Mouse (Mus musculus) erythroblast, embryonic 14.5 days (primary cell): ENCODE measurements at regions not wholly inside any gene's neighbourhood (a gene's known extent, or its start where the extent isn't known, plus 50 kb on each side); places are given as distances from the start of the nearest gene placed in this dataset.

Source experiments
- H3K27me3 ChIP-seq: 2 replicates; pipeline ENCODE4 v1.6.1; 2012; ENCODE audit warnings: inconsistent platforms; ENCODE audit not compliant: control insufficient read depth
- H3K36me3 ChIP-seq: 2 replicates; pipeline ENCODE4 v1.6.1; 2012; ENCODE audit warnings: mild to moderate bottlenecking, inconsistent platforms; ENCODE audit not compliant: control insufficient read depth
- H3K4me1 ChIP-seq: 2 replicates; pipeline ENCODE4 v1.6.1; 2012; ENCODE audit warnings: inconsistent platforms; ENCODE audit not compliant: control insufficient read depth
- H3K4me3 ChIP-seq: replicated peaks from 2 replicates; pipeline ENCODE3; 2012; ENCODE audit warnings: moderate library complexity, mild to moderate bottlenecking, inconsistent platforms
- H3K9me3 ChIP-seq: 2 replicates; pipeline ENCODE4 v1.6.1; 2012; ENCODE audit warnings: low read length, inconsistent platforms, mixed read lengths; ENCODE audit not compliant: control insufficient read depth
- GATA1 ChIP-seq: IDR thresholded peaks from 2 replicates; pipeline ENCODE4 v1.6.1; 2012; ENCODE audit warnings: low read length, inconsistent platforms, mixed read lengths
- TAL1 ChIP-seq: IDR thresholded peaks from 3 replicates; pipeline ENCODE4 v1.6.1; 2012; ENCODE audit warnings: low read length, inconsistent platforms, mixed read lengths

GRCm38 (mm10) chr7:37307191-37307590 is 466.2 kb downstream of the Zfp536 start:
- TF ChIP-seq TAL1 = no peak
- TF ChIP-seq GATA1 = no peak
- H3K9me3 ChIP-seq = peaks cover 3% of the 10 kb centered on the region; the same call in 1 of the 2 replicates
- no peaks in the 10 kb centered on the region for H3K36me3 ChIP-seq
- H3K4me1 ChIP-seq = no peaks in the 10 kb centered on the region
- H3K27me3 ChIP-seq = no peaks in the 10 kb centered on the region
- no peak overlapping the region for H3K4me3 ChIP-seq

DNA sequence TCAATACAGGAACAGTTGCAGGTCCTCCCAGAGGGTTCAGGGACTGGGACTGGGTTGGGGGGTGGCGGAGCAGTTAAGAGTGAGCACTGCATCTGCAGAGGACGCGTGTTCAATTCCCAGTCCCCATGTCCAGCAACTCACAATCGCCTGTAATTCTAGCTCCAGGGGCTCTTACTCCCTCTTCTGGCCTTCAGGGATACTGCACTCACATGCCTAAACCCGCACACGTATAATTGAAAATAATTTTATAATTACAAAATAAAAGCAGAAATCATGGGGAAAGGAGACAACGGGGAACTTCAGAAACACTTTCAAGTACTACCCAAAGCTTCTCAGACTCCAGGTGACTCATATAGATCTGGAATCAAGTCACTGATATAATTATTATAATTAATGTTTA is 448.8 kb downstream of the Zfp536 start:
- no peaks in the 10 kb centered on the region for H3K36me3 ChIP-seq
- H3K4me1 ChIP-seq = no peaks in the 10 kb centered on the region
- H3K4me3 ChIP-seq = no peak overlapping the region
- peaks cover 2% of the 10 kb centered on the region; the same call in 1 of the 2 replicates for H3K9me3 ChIP-seq
- TF ChIP-seq TAL1 (no peak), GATA1 (no peak)
- H3K27me3 ChIP-seq = no peaks in the 10 kb centered on the region

DNA sequence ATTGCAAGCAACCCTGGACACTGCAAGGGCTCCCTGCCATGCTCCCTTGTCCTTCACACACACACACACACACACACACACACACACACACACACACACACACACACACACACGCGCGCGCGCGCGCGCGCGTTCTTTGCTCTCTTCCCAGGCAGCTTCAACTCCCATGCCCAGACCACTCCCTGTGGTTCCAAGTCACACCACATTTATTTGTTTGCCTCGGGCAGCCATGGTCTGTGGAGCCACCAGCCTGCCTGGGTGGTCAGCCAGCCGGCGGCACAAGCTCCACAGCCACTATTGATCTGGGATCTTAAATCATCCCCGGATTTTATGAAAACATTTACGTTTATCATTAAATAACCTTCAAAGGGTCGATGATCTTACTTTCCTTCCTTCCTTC is 440.0 kb downstream of the Zfp536 start:
- Histone ChIP-seq H3K9me3 (no peaks in the 10 kb centered on the region), H3K36me3 (no peaks in the 10 kb centered on the region), H3K4me1 (no peaks in the 10 kb centered on the region), H3K27me3 (peaks cover 7% of the 10 kb centered on the region), H3K4me3 (no peak overlapping the region)
- TF ChIP-seq GATA1 (no peak), TAL1 (no peak)

DNA sequence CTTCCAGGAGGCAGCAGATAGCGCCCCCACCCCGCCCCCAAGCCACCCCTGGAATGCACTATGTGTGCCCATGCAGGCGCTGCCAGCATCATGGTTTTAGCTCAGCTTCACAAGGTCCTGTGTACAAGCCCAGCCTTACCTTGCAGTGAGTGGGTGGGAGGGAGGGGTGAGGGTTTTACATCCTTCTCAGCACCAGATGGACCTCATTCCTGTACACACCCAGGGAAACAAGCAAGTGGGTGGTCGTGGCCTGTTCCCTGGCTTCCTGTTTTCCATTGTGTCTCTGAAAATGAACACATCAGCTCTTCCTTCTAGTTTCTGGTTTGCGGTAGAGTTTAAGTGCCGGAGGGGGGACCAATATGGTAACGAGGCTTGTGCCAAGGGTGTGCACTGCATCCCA is 438.2 kb downstream of the Zfp536 start:
- Histone ChIP-seq H3K4me3 (no peak overlapping the region), H3K4me1 (no peaks in the 10 kb centered on the region), H3K36me3 (no peaks in the 10 kb centered on the region), H3K9me3 (no peaks in the 10 kb centered on the region), H3K27me3 (peaks cover 7% of the 10 kb centered on the region)
- TF ChIP-seq TAL1 = no peak
- no peak for TF ChIP-seq GATA1

- H3K36me3 ChIP-seq = no peaks in the 10 kb centered on the region
- peaks cover 7% of the 10 kb centered on the region for H3K27me3 ChIP-seq
- H3K4me3 ChIP-seq = no peak overlapping the region
- no peak for TF ChIP-seq TAL1
- TF ChIP-seq GATA1 = no peak
- H3K4me1 ChIP-seq = no peaks in the 10 kb centered on the region
- H3K9me3 ChIP-seq = no peaks in the 10 kb centered on the region
These were observed 437.1 kb downstream of the Zfp536 start for GRCm38 (mm10) chr7:37336171-37336850.

DNA sequence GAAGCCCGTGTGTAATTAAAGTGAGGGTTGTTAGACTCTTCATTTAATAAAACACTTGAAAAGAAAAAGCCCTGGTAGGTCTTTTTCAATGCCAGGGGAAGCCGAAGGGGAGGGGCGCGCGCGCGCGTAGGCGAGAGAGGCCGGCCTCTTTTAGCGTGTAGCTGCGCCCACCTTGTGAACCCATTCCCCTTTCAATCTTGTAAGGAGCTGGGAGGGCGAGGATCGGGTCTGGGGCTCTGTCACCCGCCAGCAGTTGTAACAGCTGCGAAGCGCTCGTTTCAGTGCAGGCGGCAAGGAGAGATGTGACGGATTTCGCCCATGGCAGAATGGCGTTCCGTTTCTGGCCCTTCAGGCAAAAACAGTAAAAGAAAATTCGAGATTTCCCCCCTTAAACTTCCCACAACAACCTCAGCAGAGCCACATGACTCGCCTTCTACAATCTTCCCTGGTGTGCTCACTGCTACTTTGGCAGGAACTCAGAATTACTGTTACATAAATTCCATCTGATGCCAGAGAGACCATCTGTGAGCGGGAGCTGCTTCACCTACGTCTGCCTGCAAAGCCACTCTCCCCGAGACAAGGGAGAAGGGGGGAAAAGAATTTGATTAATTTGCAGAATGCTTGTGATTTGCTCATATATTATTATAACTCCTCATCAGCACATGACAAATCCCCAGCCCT is 436.4 kb downstream of the Zfp536 start:
- Histone ChIP-seq H3K4me3 (no peak overlapping the region), H3K9me3 (no peaks in the 10 kb centered on the region), H3K4me1 (no peaks in the 10 kb centered on the region), H3K27me3 (peaks cover 7% of the 10 kb centered on the region), H3K36me3 (no peaks in the 10 kb centered on the region)
- no peak for TF ChIP-seq TAL1
- TF ChIP-seq GATA1 = no peak

GRCm38 (mm10) chr7:37337616-37338015 is 435.8 kb downstream of the Zfp536 start:
- Histone ChIP-seq H3K4me1 (no peaks in the 10 kb centered on the region), H3K36me3 (no peaks in the 10 kb centered on the region), H3K27me3 (peaks cover 7% of the 10 kb centered on the region), H3K9me3 (no peaks in the 10 kb centered on the region), H3K4me3 (no peak overlapping the region)
- TF ChIP-seq TAL1 = no peak
- TF ChIP-seq GATA1 = no peak

GRCm38 (mm10) chr7:37338067-37338501 is 435.4 kb downstream of the Zfp536 start:
- Histone ChIP-seq H3K36me3 (no peaks in the 10 kb centered on the region), H3K4me3 (no peak overlapping the region), H3K27me3 (peaks cover 7% of the 10 kb centered on the region), H3K9me3 (no peaks in the 10 kb centered on the region), H3K4me1 (no peaks in the 10 kb centered on the region)
- TF ChIP-seq GATA1 (no peak), TAL1 (no peak)

DNA sequence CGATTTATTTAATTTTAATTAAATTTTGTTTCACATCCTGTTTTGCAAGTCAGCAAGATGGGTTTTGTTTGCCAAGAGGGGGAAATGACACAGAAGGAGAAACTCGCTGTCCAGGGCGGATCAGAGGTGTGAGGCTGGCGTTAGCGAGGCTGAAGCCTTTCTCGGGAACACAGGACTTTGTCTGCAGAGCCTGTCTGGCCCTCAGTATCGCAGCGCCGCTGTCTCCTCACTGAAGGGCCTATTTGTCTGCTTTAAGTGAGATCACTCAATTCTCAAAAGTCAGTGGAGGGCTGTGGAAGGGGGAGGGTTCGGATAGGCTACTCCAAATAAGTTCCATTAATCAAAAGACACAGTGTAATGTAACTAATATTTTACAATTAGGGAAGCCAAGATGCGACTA is 430.8 kb downstream of the Zfp536 start:
- Histone ChIP-seq H3K4me3 (no peak overlapping the region), H3K36me3 (no peaks in the 10 kb centered on the region), H3K4me1 (no peaks in the 10 kb centered on the region), H3K27me3 (no peaks in the 10 kb centered on the region), H3K9me3 (no peaks in the 10 kb centered on the region)
- TF ChIP-seq TAL1 (no peak), GATA1 (no peak)
